Mouse (Mus musculus) E14TG2a.4 (cell line): ENCODE data around the gene Map1lc3a.

Experiments used
- CTCF ChIP-seq: conservative IDR thresholded peaks from 2 replicates; pipeline ENCODE4 v1.5.1; 2014; ENCODE audit warnings: low read length
- NANOG ChIP-seq: IDR thresholded peaks from 2 replicates; pipeline ENCODE4 v1.6.1; 2014; ENCODE audit warnings: borderline replicate concordance, low read length, mixed read lengths
- POU5F1 ChIP-seq: IDR thresholded peaks from 2 replicates; pipeline ENCODE4 v1.6.1; 2014; ENCODE audit warnings: low read length, borderline replicate concordance

- no peak for TF ChIP-seq NANOG
- no peak for TF ChIP-seq CTCF
- TF ChIP-seq POU5F1 = no peak
Observed at GRCm38 (mm10) chr2:155299563-155299962, 23.5 kb downstream of the Map1lc3a start.
